Mouse (Mus musculus): ENCODE results near the gene Pitpnm1.

DNA sequence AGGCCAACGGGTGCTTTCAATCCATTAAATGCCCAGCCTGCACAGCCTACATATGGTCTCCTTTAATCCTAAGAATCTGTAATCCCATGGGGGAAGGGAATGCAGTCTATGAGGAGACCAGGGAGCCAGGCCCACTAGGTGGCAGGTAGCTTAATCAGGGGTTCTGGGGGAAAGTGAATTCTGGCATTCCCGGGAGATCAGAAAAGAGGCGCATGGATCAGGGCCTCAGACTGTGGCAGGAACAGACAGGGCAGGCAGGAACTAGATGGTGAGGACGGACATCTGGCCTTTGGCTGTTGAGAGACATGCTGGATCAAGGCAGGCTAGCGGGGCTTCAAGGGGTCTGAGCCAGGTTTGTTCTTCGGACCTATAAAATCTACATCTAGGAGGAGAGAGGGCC, 1.7 kb downstream of the Pitpnm1 start:
- no peak for TF ChIP-seq CTCF (IDR thresholded peaks at IDR 0.05; ENCODE audit: borderline replicate concordance, insufficient read depth, low read length)
- no peak for TF ChIP-seq POLR2A (IDR thresholded peaks at IDR 0.05; ENCODE audit: low read depth, low read length)
